Mouse (Mus musculus): ENCODE measurements at regions not wholly inside any gene's neighbourhood (a gene's known extent, or its start where the extent isn't known, plus 50 kb on each side); places are given as distances from the start of the nearest gene placed in this dataset.
"Not testable (repeated sequence)": the region's sequence is repeated elsewhere in the genome, so short reads cannot be mapped to it uniquely, and the experiment has no call there.

GRCm38 (mm10) chr14:81685691-81686090 is 1701.8 kb downstream of the Olfm4 start:
- no peak for DNase-seq

- not testable (repeated sequence) for DNase-seq
These were observed 1708.4 kb downstream of the Olfm4 start for GRCm38 (mm10) chr14:81692245-81692644.

DNA sequence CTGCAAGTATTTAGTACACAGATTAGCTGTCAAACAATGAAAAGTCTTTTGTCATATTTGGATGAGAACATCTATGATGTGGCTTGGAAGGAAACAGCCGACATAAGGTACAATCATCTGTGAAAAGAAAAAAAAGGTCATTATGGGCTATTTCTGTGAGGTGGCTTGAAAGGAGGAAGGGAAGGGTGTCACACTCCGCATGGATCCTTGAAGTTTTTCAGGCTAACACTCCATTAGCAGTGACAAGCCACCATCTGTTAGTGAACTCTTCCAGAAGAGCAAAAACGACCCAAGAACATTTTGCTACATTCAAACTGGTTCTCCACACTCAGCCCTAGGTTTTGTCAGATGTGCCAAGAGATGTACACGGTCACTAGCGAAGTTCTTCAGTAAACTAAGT is 1732.2 kb downstream of the Olfm4 start:
- DNase-seq, result peak; percentile 2
